Mouse (Mus musculus) hindbrain, embryonic 16.5 days (tissue): ENCODE measurements at regions not wholly inside any gene's neighbourhood (a gene's known extent, or its start where the extent isn't known, plus 50 kb on each side); places are given as distances from the start of the nearest gene placed in this dataset.

Experiments
- ATAC-seq: fragments of 200-750 bp; cut with Nextera tagmentation; 2 replicates; pipeline ENCODE4 v1.8.0; 2017; ENCODE audit warnings: moderate TSS enrichment, moderate library complexity
- H3K27ac ChIP-seq: fragments of 300-500 bp; sonication (generic); 2 replicates; pipeline ENCODE4 v1.5.1; 2014; ENCODE audit warnings: low read depth, mild to moderate bottlenecking, control low read depth, low read length, moderate library complexity
- H3K27me3 ChIP-seq: fragments of 300-500 bp; sonication (generic); replicated peaks from 2 replicates; pipeline ENCODE4 v1.6.1; 2014; ENCODE audit warnings: low read length; ENCODE audit not compliant: control insufficient read depth, insufficient read depth
- H3K36me3 ChIP-seq: fragments of 300-500 bp; sonication (generic); 2 replicates; pipeline ENCODE4 v1.6.1; 2014; ENCODE audit warnings: mild to moderate bottlenecking, low read length, moderate library complexity, mixed read lengths; ENCODE audit not compliant: control insufficient read depth, insufficient read depth
- H3K4me1 ChIP-seq: fragments of 300-500 bp; sonication (generic); 2 replicates; pipeline ENCODE4 v1.6.1; 2014; ENCODE audit warnings: low read depth, low read length; ENCODE audit not compliant: control insufficient read depth, insufficient read depth
- H3K4me2 ChIP-seq: fragments of 300-500 bp; sonication (generic); 2 replicates; pipeline ENCODE4 v1.6.1; 2014; ENCODE audit warnings: mild to moderate bottlenecking, low read length, control low read depth, moderate library complexity
- H3K4me3 ChIP-seq: fragments of 300-500 bp; sonication (generic); 2 replicates; pipeline ENCODE4 v1.5.1; 2014; ENCODE audit warnings: mild to moderate bottlenecking, low read length, control low read depth, moderate library complexity
- H3K9ac ChIP-seq: fragments of 300-500 bp; sonication (generic); 2 replicates; pipeline ENCODE4 v1.6.1; 2014; ENCODE audit warnings: low read depth, mild to moderate bottlenecking, control low read depth, low read length, moderate library complexity
- H3K9me3 ChIP-seq: fragments of 300-500 bp; sonication (generic); 2 replicates; pipeline ENCODE4 v1.6.1; 2014; ENCODE audit warnings: mild to moderate bottlenecking, low read length, moderate library complexity; ENCODE audit not compliant: control insufficient read depth
- WGBS: fragments of 180-500 bp; shearing (Covaris S2); extraction: QIAGEN DNeasy Blood & Tissue Kit; methylation state at CpG from one replicate; pipeline ENCODE4 v1.1.7; 2014; 5-methylcytosine and 5-hydroxymethylcytosine counted together

DNA sequence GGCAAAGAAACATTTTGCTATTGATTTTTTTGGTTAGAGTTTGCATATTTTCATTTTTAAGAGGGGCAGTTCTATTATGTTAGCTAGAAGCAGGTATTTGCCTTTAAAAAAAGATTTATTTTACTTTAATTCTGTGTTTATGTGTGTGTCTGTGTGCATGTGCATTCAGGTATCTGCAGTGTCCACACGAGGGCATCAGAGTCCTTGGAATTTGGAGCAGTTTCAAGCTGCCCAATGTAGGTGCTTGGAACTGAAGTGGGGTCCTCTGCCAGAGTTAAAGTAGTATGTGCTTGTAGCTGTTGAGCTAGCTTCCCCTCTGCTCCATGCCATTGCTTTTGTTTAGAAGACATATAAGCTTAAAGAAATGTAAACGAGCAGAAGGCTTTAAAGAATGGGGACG is 89.1 kb downstream of the 9330182O14Rik start:
- Histone ChIP-seq H3K36me3 (no peaks in the 10 kb centered on the region), H3K4me2 (no peak overlapping the region), H3K9ac (no peak overlapping the region), H3K9me3 (no peaks in the 10 kb centered on the region), H3K4me3 (no peak overlapping the region), H3K27ac (no peak overlapping the region), H3K4me1 (no peaks in the 10 kb centered on the region), H3K27me3 (no peaks in the 10 kb centered on the region)
- ATAC-seq: no peak
- WGBS: 88% methylated on average over 3 of the region's 3 CpGs

DNA sequence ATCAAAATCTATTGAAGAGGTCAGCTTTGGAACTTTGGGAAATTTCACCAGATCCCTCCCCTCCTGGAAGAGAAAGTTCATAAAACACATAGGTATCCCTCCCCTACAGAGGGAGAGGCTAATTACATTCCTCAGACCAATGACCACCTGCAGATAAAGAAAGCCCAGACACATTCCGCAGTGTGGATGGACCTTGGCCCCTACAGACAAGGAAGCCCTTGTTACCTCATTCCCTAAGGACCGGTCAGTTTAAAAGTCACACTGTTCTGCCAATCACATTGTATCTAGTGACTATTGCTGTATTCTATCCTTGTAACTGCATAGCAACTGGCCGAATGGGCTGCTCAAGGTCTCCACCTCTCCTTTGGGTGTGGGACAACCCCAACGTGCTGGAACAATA is 107.6 kb downstream of the 9330182O14Rik start:
- H3K4me3 ChIP-seq: no peak overlapping the region
- H3K9me3 ChIP-seq: no peaks in the 10 kb centered on the region
- H3K36me3 ChIP-seq: no peaks in the 10 kb centered on the region
- no peak overlapping the region for H3K9ac ChIP-seq
- H3K4me1 ChIP-seq: no peaks in the 10 kb centered on the region
- no peaks in the 10 kb centered on the region for H3K27me3 ChIP-seq
- H3K4me2 ChIP-seq: no peak overlapping the region
- no peak for ATAC-seq
- no peak overlapping the region for H3K27ac ChIP-seq
- WGBS: 75% methylated on average over 4 of the region's 4 CpGs

DNA sequence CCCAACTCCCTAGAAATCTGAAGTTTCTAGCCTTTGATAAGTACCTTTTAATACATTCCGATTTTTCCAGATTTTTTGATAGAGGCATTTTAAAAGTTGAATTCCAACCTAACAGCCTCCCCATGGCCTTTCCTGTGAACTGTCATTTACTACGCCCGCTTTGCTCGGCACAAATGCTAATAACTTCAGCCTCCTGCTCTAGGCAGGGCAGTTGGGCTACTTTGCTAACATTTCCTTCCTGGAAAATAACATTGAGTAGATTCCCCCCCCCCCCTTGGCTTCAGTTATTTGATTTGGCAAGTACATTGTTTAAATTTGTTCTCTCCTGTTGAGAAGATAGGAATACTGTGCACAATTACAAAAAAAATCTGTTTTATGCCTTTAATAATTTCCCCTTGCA is 114.8 kb downstream of the 9330182O14Rik start:
- no peak overlapping the region for H3K9ac ChIP-seq
- WGBS: 77% methylated on average over 4 of the region's 4 CpGs
- no peak overlapping the region for H3K27ac ChIP-seq
- H3K4me2 ChIP-seq: no peak overlapping the region
- no peak for ATAC-seq
- no peaks in the 10 kb centered on the region for H3K9me3 ChIP-seq
- H3K27me3 ChIP-seq: no peaks in the 10 kb centered on the region
- H3K4me1 ChIP-seq: no peaks in the 10 kb centered on the region
- H3K4me3 ChIP-seq: no peak overlapping the region
- no peaks in the 10 kb centered on the region for H3K36me3 ChIP-seq

DNA sequence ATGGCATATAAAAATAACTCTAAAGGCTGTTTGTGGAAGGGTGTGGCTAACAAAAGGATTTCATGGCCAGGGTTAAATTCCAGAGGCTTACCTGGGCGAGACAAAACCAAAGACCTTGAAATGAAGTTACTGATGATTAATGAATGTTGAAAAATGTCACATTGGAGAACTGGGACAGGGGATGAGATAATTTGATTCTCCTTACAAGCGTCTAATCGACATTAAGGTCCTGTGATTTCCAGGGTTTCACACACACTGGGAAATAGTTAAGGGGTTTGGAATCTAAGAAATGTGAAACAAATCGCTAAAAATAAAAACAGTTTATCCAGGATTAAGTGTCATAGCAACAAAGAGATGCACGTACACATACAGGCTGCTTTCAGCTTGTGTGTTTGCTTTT is 125.3 kb downstream of the 9330182O14Rik start:
- H3K27ac ChIP-seq: no peak overlapping the region
- no peaks in the 10 kb centered on the region for H3K4me1 ChIP-seq
- H3K4me2 ChIP-seq: no peak overlapping the region
- no peak overlapping the region for H3K4me3 ChIP-seq
- ATAC-seq: no peak
- no peak overlapping the region for H3K9ac ChIP-seq
- H3K27me3 ChIP-seq: no peaks in the 10 kb centered on the region
- no peaks in the 10 kb centered on the region for H3K9me3 ChIP-seq
- H3K36me3 ChIP-seq: no peaks in the 10 kb centered on the region
- WGBS: 77% methylated on average over 5 of the region's 5 CpGs

DNA sequence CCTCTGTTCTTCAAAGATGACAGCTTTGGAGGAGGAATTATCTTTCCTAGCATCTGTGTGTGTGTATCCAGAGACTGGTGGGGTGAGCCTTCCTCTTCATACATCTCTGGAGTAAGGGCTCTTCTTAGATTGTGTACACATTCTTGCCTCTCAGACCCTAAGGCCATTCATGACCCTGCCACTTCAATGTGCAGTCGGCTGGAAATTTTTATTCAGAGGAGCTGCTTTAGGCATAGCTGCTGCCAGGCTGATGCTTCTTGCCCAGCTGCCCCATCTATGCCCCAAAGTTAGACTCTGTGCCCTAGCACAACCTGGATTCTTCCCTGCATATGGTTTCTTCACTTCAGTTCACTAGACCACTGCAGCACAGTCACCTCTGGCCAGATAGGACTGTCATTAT is 144.9 kb downstream of the 9330182O14Rik start:
- Histone ChIP-seq H3K27me3 (no peaks in the 10 kb centered on the region), H3K4me3 (no peak overlapping the region), H3K9ac (no peak overlapping the region), H3K9me3 (no peaks in the 10 kb centered on the region), H3K36me3 (no peaks in the 10 kb centered on the region), H3K4me2 (no peak overlapping the region), H3K27ac (no peak overlapping the region), H3K4me1 (no peaks in the 10 kb centered on the region)
- WGBS: 58% methylated on average over 1 of the region's 1 CpGs
- no peak for ATAC-seq

DNA sequence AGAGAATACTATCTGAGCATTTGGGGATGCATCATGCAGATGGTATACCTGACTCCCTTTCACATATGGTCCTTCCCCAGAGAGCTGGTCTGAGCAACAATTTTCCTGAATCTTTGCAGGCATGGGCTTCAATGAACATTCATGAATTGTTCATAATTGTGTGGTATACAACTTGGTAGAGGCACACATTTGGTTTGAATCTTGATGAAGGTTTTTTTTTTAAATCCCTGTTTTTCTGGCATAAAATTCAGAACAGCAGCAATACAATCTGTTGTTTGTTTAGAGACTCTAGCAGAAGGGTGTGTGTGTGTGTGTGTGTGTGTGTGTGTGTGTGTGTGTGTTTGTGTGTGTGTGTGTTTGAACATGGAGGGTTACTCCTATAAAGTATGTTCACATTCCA is 146.4 kb downstream of the 9330182O14Rik start:
- Histone ChIP-seq H3K27ac (no peak overlapping the region), H3K27me3 (no peaks in the 10 kb centered on the region), H3K4me3 (no peak overlapping the region), H3K4me2 (no peak overlapping the region), H3K4me1 (no peaks in the 10 kb centered on the region), H3K9ac (no peak overlapping the region), H3K9me3 (no peaks in the 10 kb centered on the region), H3K36me3 (no peaks in the 10 kb centered on the region)
- no peak for ATAC-seq

DNA sequence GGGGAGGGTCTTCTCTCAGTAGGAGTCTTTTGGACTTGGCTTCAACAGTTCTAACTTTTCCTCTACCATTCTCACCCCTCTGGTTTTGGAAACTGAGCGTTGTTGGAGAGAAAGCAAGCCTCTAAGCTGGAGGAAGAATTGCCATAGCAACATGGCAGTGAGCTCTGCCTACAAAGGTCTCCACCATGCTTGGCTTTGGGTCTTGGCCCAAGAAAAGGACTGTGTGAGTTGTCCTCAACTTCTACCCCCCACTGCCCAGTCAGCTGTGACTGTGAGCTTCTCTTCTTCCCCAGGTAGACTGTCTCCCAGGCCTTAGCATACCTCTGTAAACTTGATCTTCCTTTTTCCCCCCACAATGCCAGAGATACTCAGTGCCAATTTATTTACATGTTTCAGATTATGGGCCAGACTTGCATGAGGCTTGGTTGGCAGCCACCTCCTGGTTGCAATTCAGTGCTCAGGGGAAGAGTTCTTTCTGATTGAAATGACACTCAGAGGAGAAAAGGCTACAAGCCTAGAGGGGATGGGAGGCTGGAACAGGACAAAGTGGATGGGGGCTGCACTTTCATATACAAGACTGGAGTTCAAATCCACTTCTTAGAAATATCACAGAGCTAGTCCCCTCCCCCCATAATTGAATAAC is 147.0 kb downstream of the 9330182O14Rik start:
- Histone ChIP-seq H3K4me3 (no peak overlapping the region), H3K9ac (no peak overlapping the region), H3K27ac (no peak overlapping the region), H3K4me2 (no peak overlapping the region), H3K4me1 (no peaks in the 10 kb centered on the region), H3K27me3 (no peaks in the 10 kb centered on the region), H3K9me3 (no peaks in the 10 kb centered on the region), H3K36me3 (no peaks in the 10 kb centered on the region)
- peak; percentile 61; the same call in 1 of the 2 replicates for ATAC-seq
- WGBS: 79% methylated on average over 1 of the region's 1 CpGs

DNA sequence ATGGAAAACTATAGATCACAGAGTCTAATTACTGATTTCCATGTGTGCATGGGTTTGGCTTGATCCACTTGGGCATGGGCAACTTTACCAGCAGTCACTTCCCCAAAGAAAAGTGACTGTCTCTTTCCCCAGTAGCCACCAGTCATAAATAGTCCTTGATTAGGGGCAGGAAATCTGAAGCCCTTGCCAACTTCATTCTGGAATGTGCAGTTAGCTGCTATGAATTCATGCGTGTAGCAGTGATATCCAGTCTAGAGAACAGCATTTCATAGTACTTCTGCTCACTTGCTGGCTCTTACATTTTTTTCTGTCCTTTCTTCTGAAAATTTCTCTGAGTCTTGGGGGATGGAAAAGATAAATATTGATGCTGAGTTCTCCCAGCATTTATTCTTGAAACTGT is 157.4 kb downstream of the 9330182O14Rik start:
- 100% methylated on average over 1 of the region's 1 CpGs for WGBS
- Histone ChIP-seq H3K27me3 (no peaks in the 10 kb centered on the region), H3K9ac (no peak overlapping the region), H3K27ac (no peak overlapping the region), H3K9me3 (no peaks in the 10 kb centered on the region), H3K36me3 (no peaks in the 10 kb centered on the region), H3K4me3 (no peak overlapping the region), H3K4me2 (no peak overlapping the region), H3K4me1 (no peaks in the 10 kb centered on the region)
- no peak for ATAC-seq

DNA sequence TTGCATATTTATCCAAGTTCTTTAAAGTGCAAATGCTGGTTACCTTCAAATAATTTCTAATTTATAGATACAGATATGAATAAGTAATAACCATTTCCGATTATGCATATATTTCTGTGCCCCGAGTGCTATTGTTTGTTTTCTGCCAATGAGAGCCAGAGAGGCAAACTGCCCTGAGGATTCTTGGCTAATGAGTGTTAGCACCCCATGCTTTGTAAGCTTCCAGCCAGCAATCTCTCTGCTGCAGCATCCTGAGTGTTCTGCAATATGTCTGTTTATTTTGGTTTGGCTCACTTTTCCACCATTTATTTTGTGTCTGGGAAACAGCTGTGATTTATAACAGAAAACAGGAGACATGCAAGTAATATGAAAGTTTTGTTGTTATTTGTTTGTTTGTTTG is 178.1 kb downstream of the 9330182O14Rik start:
- 70% methylated on average over 2 of the region's 2 CpGs for WGBS
- H3K4me3 ChIP-seq: no peak overlapping the region
- H3K9me3 ChIP-seq: no peaks in the 10 kb centered on the region
- no peaks in the 10 kb centered on the region for H3K4me1 ChIP-seq
- no peak for ATAC-seq
- no peak overlapping the region for H3K9ac ChIP-seq
- no peaks in the 10 kb centered on the region for H3K27me3 ChIP-seq
- no peak overlapping the region for H3K27ac ChIP-seq
- no peak overlapping the region for H3K4me2 ChIP-seq
- no peaks in the 10 kb centered on the region for H3K36me3 ChIP-seq

DNA sequence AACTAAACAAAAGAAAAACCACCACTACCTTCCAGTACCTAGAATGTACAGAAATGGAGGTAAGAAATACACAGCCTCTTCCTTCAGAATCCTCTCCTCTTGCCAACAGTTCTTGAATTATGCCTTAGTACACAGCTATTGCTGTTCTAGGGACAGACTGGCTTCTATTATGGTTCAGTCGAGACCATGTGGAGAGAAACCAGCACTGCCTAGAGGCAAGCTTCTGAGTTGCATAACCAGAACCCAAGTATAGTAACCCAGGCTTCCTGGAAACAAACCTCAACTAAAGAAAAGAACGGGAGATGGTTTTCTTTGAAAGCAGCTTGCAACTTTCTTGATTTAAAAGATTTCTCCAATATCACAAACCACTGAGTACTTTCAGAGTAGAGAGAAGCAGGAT is 205.6 kb downstream of the 9330182O14Rik start:
- Histone ChIP-seq H3K27ac (no peak overlapping the region), H3K4me3 (no peak overlapping the region), H3K9me3 (no peaks in the 10 kb centered on the region), H3K4me2 (no peak overlapping the region), H3K4me1 (no peaks in the 10 kb centered on the region), H3K9ac (no peak overlapping the region), H3K27me3 (no peaks in the 10 kb centered on the region), H3K36me3 (no peaks in the 10 kb centered on the region)
- WGBS: 84% methylated on average over 2 of the region's 2 CpGs
- ATAC-seq: no peak
